Mouse (Mus musculus) left cerebral cortex, postnatal 25 days (tissue): ENCODE measurements around the gene Kncn. TPM values are rescaled to one million over a fixed set of nuclear protein-coding genes. Genes with fewer than 3 reads are reported as not detected.

ENCODE experiments used
- DNase-seq, 2 experiments: peaks; one replicate each; pipeline ENCODE4 v3.0.0; 2022; ENCODE audit warnings: low spot score in 2 of 2, mixed read lengths in 1 of 2
- intact Hi-C: fragments of 180-260 bp; cut with DNase I; formaldehyde crosslinking; loops from one replicate; pipeline ENCODE4 v1.15.1; 2025
- total RNA-seq, 2 experiments: library from RNA; stranded (reverse); gene quantifications; 2 replicates each; pipeline ENCODE4 v1.2.3; 2021

Kncn gene
- total RNA-seq, 2 experiments from 2014 or later: 0.21 to 0.23 TPM

DNA sequence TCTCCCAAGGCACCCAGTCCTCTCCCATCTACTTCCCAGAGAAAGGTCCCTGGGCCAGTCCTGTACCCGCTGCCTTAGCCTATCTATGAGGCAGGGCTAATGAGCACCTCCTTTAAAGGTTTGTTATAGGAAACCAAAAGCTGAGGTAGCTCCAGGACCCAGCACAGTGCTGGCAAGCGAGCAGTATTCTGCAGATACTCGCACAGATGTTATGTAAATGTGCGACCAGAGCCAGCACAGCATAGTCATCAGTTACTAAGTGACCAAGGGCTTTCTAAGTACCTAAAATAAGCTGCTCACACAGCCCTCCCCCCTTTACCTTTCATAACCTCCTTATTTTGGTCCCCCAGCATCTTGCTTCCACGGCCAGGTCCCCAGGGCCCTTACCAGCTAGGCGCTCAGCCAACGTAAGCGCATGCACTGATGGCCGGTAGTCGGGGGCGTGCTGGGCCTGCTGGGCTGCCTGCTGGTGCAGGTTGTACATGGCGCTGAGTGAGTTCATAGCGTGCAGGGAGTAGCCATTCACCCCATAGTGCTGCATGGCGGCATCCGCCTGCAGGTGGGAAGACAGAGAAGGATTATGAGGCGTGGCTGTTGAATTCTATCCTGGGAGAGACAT, 39.2 kb downstream of the Kncn start:
- DNase-seq: peak in 1 of 2 experiments; percentile 20
- intact Hi-C loops: no loop called here

DNA sequence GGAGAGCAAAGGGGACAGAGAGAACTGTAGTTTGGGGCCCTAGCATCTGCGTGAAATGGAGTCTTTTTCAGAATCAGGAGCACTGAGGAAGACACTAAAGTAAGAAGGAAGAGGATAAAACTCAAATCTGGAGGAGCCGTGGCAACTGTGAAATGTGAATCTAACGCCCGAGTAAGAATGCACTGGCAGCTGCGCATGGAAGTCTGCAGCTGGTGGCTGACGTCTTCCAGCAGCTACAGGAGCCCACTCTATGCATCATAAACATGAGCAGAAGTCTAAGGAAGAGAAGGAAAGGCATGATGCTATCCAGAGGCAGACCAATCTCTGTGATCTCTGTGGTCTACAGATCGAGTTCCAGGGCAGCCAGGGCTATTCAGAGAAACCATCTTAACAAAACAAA, 43.4 kb downstream of the Kncn start:
- no peak for DNase-seq
- intact Hi-C loops: loop anchor here (2.0 kb wide), 1 partner anchor 27 kb away; no protein-coding TSS in a partner anchor

DNA sequence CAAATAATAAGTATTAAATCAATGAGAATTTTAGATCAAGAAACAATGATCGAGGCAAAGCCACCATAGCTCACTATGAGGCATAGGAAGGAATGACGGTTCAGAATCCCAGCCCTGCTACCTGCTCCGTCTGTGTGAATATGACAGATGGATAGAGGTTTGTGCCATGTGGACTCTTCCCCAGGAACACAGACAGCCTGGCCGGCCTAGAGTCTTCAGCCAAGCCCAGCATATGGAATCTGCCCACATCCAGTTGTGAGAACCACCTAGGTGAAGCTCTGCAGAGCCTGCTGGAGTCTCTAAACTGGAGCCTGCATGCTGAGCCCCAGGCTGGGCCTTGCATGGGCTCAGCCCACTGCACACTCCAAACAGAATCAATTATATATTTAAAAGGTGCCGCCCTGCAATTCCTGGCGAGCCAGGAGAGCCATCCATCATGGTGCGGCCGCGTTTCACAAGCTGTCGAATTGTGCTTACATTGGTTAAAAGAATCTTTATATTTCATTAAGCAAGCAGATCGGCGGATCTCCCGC, 47.4 kb downstream of the Kncn start:
- DNase-seq: no peak
- intact Hi-C loops: no loop called here

DNA sequence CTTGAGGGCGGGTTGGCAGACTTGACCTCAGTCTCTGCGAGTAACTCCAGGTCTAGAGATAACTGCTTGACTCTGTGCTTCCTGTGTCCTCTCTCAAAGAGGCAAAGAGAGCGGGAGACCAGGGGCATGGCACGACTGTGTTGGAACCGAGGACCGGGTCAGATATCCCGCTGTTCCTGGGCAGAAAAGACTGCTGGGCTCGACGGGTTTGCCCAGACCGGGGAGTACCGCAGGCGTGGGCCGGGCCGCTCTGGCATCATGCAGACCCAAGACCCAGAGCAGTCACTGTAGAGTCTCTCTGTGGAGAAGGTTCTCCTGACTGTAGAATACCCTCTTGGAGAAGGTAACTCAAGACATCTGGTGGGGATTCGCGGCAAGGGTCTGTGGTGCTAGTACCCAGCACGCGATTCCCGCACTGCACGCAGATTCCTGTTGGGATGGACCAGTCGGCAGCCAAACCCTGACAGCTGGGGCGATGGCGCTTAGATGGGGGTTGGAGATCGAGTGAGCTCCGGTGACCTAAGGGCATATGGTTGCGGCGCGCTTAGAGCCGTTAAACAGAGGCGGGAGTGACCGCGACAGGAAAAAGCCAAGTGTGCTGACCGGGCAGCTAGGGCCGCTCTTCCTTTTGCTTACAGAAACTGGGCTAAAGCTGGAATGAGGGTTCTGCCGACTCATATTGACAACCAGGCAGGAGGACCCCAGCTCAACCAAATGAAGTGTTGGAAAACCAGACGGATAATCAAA, 51.8 kb downstream of the Kncn start:
- DNase-seq: no peak
- intact Hi-C loops: loop anchor here (2.0 to 5.0 kb wide), 2 partner anchors 877 to 1029 kb away; partner anchors contain the start of gene Foxd2

DNA sequence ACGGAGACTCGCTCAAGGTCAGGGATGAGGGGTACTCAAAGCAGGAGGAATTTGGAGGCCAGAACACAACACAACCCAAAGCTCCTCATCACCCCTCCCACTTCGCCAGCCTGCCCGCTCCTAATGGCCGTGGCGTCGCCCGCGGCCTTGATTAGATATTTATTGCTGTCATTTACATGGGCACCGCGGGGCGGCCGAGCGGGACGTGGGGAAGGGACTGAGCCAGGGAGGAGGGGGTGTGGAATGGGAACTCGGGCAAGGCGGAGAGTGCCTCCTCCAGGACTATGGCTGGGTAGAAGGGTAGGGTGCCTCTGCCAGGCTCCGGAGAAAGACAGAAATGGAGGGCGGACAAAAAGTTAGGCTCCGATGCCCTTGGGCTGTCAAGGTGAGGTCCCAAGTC, 52.4 kb downstream of the Kncn start:
- no peak for DNase-seq
- intact Hi-C loops: loop anchor here (2.0 to 5.0 kb wide), 2 partner anchors 878 to 1029 kb away; partner anchors contain the start of gene Foxd2

DNA sequence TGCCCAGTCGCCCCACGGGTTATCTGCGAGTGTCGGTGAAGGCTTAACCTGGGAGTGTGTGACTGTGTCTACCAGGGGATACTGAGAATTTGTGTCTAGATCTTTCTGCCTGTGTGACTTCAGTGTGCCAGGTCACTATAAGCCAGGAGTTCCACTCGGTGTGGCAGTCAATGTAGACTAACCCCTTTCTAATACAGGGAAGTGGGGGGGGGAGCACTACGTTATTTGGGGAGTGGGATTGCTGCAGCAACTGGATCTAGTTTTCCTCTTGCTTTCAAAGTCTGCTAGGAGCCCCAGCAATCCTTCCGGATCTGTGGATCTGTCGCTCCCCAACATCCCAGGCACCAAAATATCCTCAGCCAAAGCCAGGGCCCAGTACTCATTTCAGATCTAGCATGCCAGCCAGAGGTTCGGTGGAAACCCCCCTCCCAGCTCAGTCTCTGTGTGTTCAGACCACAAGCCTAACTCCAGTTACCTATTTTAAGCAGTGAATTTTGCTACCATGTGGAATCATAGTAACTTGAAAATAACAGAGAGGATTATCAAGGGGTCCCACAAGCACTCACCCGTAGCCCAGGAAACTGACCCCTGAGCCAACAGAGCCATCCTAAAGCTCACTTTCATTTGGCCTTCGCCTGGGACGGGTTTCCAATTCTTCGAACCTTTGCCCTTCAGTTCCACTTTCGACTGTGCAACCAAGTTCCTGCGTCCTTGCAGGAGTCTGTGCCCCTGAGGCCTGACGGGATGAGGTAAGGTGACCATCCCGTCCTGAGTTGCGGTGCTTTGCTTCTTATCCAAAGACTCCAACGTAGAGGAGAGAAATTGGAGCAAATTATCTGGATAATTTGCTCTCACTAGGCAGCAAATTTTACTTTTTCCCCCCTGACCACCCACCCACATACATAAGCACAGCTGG, 53.1 kb downstream of the Kncn start:
- DNase-seq: no peak
- intact Hi-C loops: loop anchor here (2.0 to 5.0 kb wide), 2 partner anchors 879 to 1030 kb away; partner anchors contain the start of gene Foxd2

DNA sequence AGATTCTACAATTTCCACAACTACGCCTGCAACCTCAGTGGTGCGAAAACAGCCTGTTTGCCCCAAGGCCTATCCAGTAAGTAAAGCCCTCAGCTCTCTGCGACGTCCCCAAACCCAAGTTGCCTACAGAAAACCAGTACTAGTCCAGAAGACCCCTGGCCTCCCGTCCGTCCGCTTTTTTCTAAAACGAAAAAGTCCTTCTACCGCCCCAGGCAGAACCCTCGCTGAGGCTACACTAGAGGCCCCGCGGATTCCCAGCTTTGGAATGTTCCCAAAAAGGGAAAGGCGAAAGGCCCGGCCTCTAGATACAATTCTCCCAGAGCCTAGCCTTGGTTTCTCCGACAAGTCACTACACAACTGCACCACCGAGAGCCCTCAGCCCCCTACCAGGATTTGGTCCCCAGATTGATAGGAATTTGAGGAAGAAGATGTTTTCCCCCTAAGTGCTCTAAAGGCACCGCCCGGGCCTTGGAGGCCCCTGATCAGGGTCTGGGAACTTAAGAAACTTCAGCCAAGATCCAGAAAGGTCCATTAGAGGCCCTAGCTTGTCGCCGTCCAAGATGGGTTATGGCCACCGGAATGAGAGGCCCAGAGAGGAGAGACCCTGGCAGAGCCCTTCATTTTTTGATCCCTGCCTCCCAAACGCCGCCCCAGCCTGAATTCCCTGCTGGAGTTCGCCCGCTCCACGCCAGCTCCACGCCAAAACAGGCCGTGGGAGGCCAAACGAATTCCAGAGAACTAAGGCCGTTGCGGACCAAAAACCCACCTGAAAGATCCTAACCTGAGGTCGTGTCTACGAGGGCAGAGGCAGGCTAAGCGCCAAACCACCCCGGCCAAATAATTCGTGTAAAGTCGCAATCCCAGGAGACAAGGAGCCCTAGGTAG, 54.3 kb downstream of the Kncn start:
- intact Hi-C loops: loop anchor here (5.0 kb wide), 1 partner anchor 1031 kb away; the partner anchor contains the start of gene Foxd2
- peak in 1 of 2 experiments; percentile 33 for DNase-seq

Other genes with a start within 250 kb of the Kncn start
- 1 to 10 TPM; 2.2 to 2.6 TPM for gene Cyp4b1, start 236.7 kb upstream of the Kncn start, total RNA-seq
- gene Efcab14, start 146.7 kb upstream of the Kncn start, total RNA-seq: 10 to 100 TPM; 50.9 to 52.1 TPM
- gene Tex38, start 103.4 kb upstream of the Kncn start, total RNA-seq: not detected
- 10 to 100 TPM; 53.1 to 63.6 TPM for gene Atpaf1, start 99.6 kb upstream of the Kncn start, total RNA-seq
- gene Mob3c, start 56.3 kb upstream of the Kncn start, total RNA-seq: 1 to 10 TPM; 3.3 to 4.4 TPM
- gene Mknk1, start 45.2 kb upstream of the Kncn start, total RNA-seq: 10 to 100 TPM; 33.1 to 38.6 TPM
- under 1 TPM; 0.27 to 0.37 TPM for gene 6430628N08Rik, start 6.3 kb downstream of the Kncn start, total RNA-seq
- gene Dmbx1, start 55.5 kb downstream of the Kncn start, total RNA-seq: not detected
- gene Faah, start 133.5 kb downstream of the Kncn start, total RNA-seq: 10 to 100 TPM; 88.4 to 89.8 TPM
- 10 to 100 TPM; 10.7 to 11.4 TPM for gene Nsun4, start 169.5 kb downstream of the Kncn start, total RNA-seq
- 100 to 1,000 TPM; 444 to 446 TPM for gene Uqcrh, start 190.7 kb downstream of the Kncn start, total RNA-seq
- 10 to 100 TPM; 45.3 to 47.7 TPM for gene Lrrc41, start 190.9 kb downstream of the Kncn start, total RNA-seq
- gene Rad54l, start 239.3 kb downstream of the Kncn start, total RNA-seq: under 1 TPM; 0.32 to 0.64 TPM
- 10 to 100 TPM; 73.5 to 77.6 TPM for gene Pomgnt1, start 239.4 kb downstream of the Kncn start, total RNA-seq